Mouse (Mus musculus) liver, postnatal 0 days (tissue): Measurements from ENCODE around the gene Ccdc142. TPM values are rescaled to one million over a fixed set of nuclear protein-coding genes. Genes with fewer than 3 reads are reported as not detected.

ENCODE experiments used
- ATAC-seq: fragments of 200-750 bp; cut with Nextera tagmentation; 2 replicates; pipeline ENCODE4 v1.8.0; 2017; ENCODE audit warnings: mild to moderate bottlenecking, moderate library complexity
- DNase-seq: peaks from one replicate; pipeline ENCODE4 v3.0.0-alpha.2; 2016
- H3K27ac ChIP-seq: fragments of 300-500 bp; sonication (generic); 2 replicates; pipeline ENCODE4 v1.5.1; 2014; ENCODE audit warnings: antibody characterized with exemption, moderate library complexity, mild to moderate bottlenecking, low read depth
- H3K27me3 ChIP-seq: fragments of 300-500 bp; sonication (generic); 2 replicates; pipeline ENCODE4 v1.6.1; 2014; ENCODE audit warnings: low read length, control low read depth, mixed read lengths; ENCODE audit not compliant: insufficient read depth
- H3K36me3 ChIP-seq: fragments of 300-500 bp; sonication (generic); replicated peaks from 2 replicates; pipeline ENCODE4 v1.6.1; 2014; ENCODE audit warnings: mild to moderate bottlenecking, control low read depth, low read length, moderate library complexity, mixed read lengths; ENCODE audit not compliant: insufficient read depth
- H3K4me1 ChIP-seq: fragments of 300-500 bp; sonication (generic); 2 replicates; pipeline ENCODE4 v1.6.1; 2014; ENCODE audit warnings: antibody characterized with exemption, mild to moderate bottlenecking, control low read depth; ENCODE audit not compliant: insufficient read depth
- H3K4me2 ChIP-seq: fragments of 300-500 bp; sonication (generic); 2 replicates; pipeline ENCODE4 v1.6.1; 2014; ENCODE audit warnings: low read depth, mild to moderate bottlenecking, low read length, moderate library complexity, mixed read lengths
- H3K4me3 ChIP-seq: fragments of 300-500 bp; sonication (generic); 2 replicates; pipeline ENCODE4 v1.5.1; 2014; ENCODE audit warnings: low read depth, low read length
- H3K9ac ChIP-seq: fragments of 300-500 bp; sonication (generic); replicated peaks from 2 replicates; pipeline ENCODE4 v1.6.1; 2014; ENCODE audit warnings: mild to moderate bottlenecking, moderate library complexity
- H3K9me3 ChIP-seq: fragments of 300-500 bp; sonication (generic); 2 replicates; pipeline ENCODE4 v1.6.1; 2016; ENCODE audit warnings: mild to moderate bottlenecking, control low read depth, low read length, mixed read lengths
- CTCF ChIP-seq: sonication (generic); IDR thresholded peaks from 2 replicates; pipeline ENCODE4 v1.5.1; 2016; ENCODE audit warnings: antibody characterized with exemption, low read depth
- EP300 ChIP-seq: IDR thresholded peaks from 2 replicates; pipeline ENCODE4 v1.6.1; 2016; ENCODE audit warnings: antibody characterized with exemption, low read depth, mild to moderate bottlenecking
- WGBS: fragments of 180-500 bp; shearing (Covaris S2); extraction: QIAGEN DNeasy Blood & Tissue Kit; methylation state at CpG from one replicate; pipeline ENCODE4 v1.1.7; 2014; ENCODE audit not compliant: insufficient replicate concordance; 5-methylcytosine and 5-hydroxymethylcytosine counted together
- polyA plus RNA-seq: library from polyadenylated mRNA; unstranded; fragments of >200 nt; fragmentation: Nextera tagmentation; extraction: Ambion mirVana; gene quantifications from 2 replicates; pipeline ENCODE4 v1.2.1, GENCODE M21; 2015

The Ccdc142 gene
- 0.54 and 0.71 TPM in 2 replicates for polyA plus RNA-seq

GRCm38 (mm10) chr6:83101316-83101687 lies at the start of gene Ccdc142, which contains the start of gene Gm42688:
TSS of gene Ccdc142 (plus strand) at chr6:83101601.
TSS of gene Gm42688 (plus strand) at chr6:83101617.
- Histone ChIP-seq H3K9me3 (no peaks in the 10 kb centered on the region), H3K36me3 (no peaks in the 10 kb centered on the region), H3K4me1 (peaks cover 23% of the 10 kb centered on the region), H3K4me2 (peak within 1 kb of the TSS; percentile 100), H3K27ac (peak within 1 kb of the TSS; percentile 85), H3K4me3 (peak within 1 kb of the TSS; percentile 76), H3K27me3 (no peaks in the 10 kb centered on the region), H3K9ac (peak within 1 kb of the TSS; percentile 76)
- ATAC-seq, result peak; percentile 90
- TF ChIP-seq CTCF, result peak; percentile 92
- TF ChIP-seq EP300, result no peak
- WGBS, result under 1% methylated on average over 25 of the region's 25 CpGs
- peak; percentile 87 for DNase-seq

GRCm38 (mm10) chr6:83053136-83053960 lies 48.1 kb upstream of the Ccdc142 start:
- no peaks in the 10 kb centered on the region for H3K9me3 ChIP-seq
- peak overlapping the region; percentile 95 for H3K27ac ChIP-seq
- ATAC-seq, result no peak
- peak overlapping the region; percentile 92 for H3K4me3 ChIP-seq
- H3K27me3 ChIP-seq, result no peaks in the 10 kb centered on the region
- peak overlapping the region; percentile 99 for H3K4me2 ChIP-seq
- H3K36me3 ChIP-seq, result peaks cover 32% of the 10 kb centered on the region
- peaks cover 23% of the 10 kb centered on the region for H3K4me1 ChIP-seq
- peak overlapping the region; percentile 95 for H3K9ac ChIP-seq
- 2% methylated on average over 26 of the region's 26 CpGs for WGBS
- TF ChIP-seq CTCF (no peak), EP300 (no peak)
- DNase-seq, result peak; percentile 58

GRCm38 (mm10) chr6:83054074-83054851 lies 47.1 kb upstream of the Ccdc142 start, which contains the start of gene Aup1:
TSS of gene Aup1 (plus strand) at chr6:83054521.
- H3K27ac ChIP-seq, result peak within 1 kb of the TSS; percentile 95
- peaks cover 32% of the 10 kb centered on the region for H3K36me3 ChIP-seq
- ATAC-seq (peak; percentile 91), DNase-seq (peak; percentile 98)
- under 1% methylated on average over 56 of the region's 64 CpGs for WGBS
- H3K9me3 ChIP-seq, result no peaks in the 10 kb centered on the region
- no peak for TF ChIP-seq CTCF
- peak; percentile 83 for TF ChIP-seq EP300
- H3K27me3 ChIP-seq, result no peaks in the 10 kb centered on the region
- peak within 1 kb of the TSS; percentile 92 for H3K4me3 ChIP-seq
- H3K9ac ChIP-seq, result peak within 1 kb of the TSS; percentile 95
- H3K4me2 ChIP-seq, result peak within 1 kb of the TSS; percentile 99
- peaks cover 25% of the 10 kb centered on the region for H3K4me1 ChIP-seq

- Histone ChIP-seq H3K9me3 (no peaks in the 10 kb centered on the region), H3K4me3 (peak within 1 kb of the TSS; percentile 92), H3K27ac (peak within 1 kb of the TSS; percentile 95), H3K9ac (peak within 1 kb of the TSS; percentile 95), H3K4me1 (peaks cover 25% of the 10 kb centered on the region), H3K36me3 (peaks cover 32% of the 10 kb centered on the region), H3K27me3 (no peaks in the 10 kb centered on the region), H3K4me2 (peak within 1 kb of the TSS; percentile 99)
- peak; percentile 69 for TF ChIP-seq CTCF
- TF ChIP-seq EP300, result no peak
- 0% methylated on average over 49 of the region's 50 CpGs for WGBS
- ATAC-seq (peak; percentile 22), DNase-seq (no peak)
Observed at GRCm38 (mm10) chr6:83054871-83055431, 46.5 kb upstream of the Ccdc142 start, which contains the start of gene Htra2. TSS of gene Htra2 (minus strand) at chr6:83055273.

- Histone ChIP-seq H3K9me3 (no peaks in the 10 kb centered on the region), H3K4me1 (peaks cover 24% of the 10 kb centered on the region), H3K27me3 (peaks cover 6% of the 10 kb centered on the region), H3K36me3 (peaks cover 17% of the 10 kb centered on the region), H3K27ac (peak within 1 kb of the TSS; percentile 90), H3K4me3 (peak within 1 kb of the TSS; percentile 38), H3K4me2 (peak within 1 kb of the TSS; percentile 70), H3K9ac (peak within 1 kb of the TSS; percentile 58)
- ATAC-seq, result peak; percentile 60
- DNase-seq, result peak; percentile 75
- 69% methylated on average over 3 of the region's 3 CpGs for WGBS
- TF ChIP-seq EP300 (peak; percentile 58), CTCF (no peak)
Observed at GRCm38 (mm10) chr6:83057790-83058189, 43.6 kb upstream of the Ccdc142 start, which contains the start of gene Dqx1. TSS of gene Dqx1 (plus strand) at chr6:83057844.
